Mouse (Mus musculus) liver, adult (tissue): ENCODE results near the gene Sntg2.

ENCODE experiments used
- GATA4 ChIP-seq: IDR thresholded peaks from 2 replicates; pipeline ENCODE4 v1.6.1; 2014; ENCODE audit warnings: mild to moderate bottlenecking, low read length; ENCODE audit not compliant: insufficient replicate concordance

Gene Sntg2

DNA sequence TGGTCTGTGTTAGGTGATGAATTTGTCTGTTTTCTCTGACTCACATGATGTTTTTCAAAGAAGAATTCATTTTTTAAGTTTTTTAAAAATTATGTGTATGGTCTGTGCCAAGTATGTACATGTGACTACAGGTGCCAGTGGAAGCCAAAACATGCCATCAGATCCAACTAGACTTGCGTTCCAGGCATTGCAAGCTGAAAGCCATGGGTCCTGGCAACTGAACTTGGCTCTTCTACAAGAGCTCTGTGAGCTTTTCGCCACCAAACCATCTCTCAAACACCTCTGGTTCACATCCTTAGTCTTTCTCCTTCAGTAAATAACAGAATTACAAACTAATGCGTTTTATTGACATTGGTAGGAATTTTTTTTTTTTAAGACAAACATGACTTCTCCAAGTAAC is 191.5 kb downstream of the Sntg2 start:
- TF ChIP-seq GATA4: no peak

DNA sequence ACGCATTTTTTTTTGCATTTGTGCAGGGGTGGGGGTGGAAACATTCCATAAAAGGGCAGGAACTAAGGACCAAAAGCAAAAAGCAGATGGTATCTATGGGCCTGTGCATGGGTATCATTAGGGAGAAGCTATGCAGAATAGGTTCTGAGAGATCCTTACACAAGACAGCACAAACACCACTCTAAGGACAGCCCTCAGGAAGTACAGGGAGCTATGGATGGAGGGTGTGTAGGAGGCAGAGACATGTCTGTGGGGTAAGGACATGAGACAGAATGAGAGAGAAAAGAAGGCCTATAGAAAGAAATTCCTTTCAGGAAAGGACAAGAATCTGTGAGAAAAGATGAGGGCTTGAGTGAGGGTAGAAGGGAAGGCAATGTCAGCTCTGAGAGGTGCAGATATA is 193.6 kb downstream of the Sntg2 start:
- no peak for TF ChIP-seq GATA4

DNA sequence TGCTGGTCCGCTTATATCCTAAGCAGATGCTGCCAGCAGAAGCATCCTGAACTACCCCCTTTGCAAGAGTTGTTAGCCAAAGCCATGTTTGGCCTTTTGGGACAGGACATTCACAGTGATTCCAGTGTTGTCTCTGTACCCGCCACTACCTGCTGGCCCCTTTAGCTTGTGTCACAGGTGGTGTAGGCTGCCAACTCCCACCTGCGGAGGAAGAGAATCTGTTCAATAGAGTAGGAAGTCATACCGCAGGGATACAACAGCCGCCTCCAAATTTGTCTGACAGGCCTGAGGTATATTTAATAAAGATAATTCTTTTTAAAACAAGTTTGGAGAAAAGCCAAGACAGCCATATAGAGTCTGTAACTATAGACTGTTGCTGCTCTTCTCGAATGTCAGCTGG is 195.2 kb downstream of the Sntg2 start:
- TF ChIP-seq GATA4: no peak

DNA sequence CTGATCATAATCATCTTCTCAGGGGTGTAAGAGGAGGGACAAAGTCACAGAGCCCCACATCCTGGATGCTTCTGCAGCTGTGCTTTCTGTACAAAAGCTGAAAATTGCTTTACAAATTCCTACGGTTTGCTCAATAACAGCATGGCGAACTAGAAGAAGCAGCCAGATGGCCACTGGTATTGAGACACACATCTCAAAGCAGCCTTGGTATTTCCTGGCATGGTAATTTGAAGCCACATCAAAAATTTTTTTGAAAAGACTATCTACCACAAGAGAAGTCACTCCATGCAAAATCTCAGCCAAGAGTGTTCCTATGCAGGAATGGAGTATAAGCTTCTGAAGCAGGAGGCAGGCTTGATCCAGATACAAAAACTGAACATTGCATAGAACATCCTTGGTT is 195.6 kb downstream of the Sntg2 start:
- TF ChIP-seq GATA4: no peak

DNA sequence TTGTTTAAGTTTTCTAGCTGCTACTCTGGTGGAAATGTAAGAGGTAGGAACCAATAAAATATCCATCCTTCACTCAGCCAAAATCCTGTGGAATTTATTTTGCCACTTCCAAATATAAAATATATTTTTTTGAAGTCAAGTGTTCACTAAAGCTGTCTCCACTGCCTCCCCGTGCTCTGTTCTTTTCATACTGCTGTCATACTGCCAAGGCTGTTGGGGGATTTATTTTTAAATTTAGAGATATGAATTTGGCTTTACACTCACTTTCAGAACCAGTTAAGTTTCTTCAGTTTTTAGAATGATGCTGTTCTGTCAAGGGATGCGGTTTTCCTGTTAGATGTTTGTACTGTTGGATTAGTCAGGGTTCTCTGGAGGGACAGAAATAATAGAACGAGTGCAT is 204.7 kb downstream of the Sntg2 start:
- no peak for TF ChIP-seq GATA4

DNA sequence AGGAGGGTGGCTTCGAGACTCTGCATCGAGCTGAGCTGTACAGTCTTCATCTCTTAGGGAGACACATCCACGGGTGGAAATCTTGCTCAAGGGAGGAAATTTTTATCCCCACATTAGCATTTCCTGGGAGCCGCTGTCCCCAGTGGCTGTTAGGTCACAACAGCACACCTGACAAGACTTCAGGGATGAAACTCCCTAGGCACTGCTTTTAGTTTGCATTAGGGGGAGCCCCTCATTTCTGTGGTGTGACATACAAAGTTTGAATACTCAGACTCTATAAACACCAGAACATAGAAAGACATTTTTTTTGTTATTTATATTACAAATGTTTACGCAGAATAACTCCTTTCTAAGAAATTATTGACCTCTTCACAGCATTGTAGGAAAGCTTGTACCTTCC is 208.6 kb downstream of the Sntg2 start:
- TF ChIP-seq GATA4: no peak

DNA sequence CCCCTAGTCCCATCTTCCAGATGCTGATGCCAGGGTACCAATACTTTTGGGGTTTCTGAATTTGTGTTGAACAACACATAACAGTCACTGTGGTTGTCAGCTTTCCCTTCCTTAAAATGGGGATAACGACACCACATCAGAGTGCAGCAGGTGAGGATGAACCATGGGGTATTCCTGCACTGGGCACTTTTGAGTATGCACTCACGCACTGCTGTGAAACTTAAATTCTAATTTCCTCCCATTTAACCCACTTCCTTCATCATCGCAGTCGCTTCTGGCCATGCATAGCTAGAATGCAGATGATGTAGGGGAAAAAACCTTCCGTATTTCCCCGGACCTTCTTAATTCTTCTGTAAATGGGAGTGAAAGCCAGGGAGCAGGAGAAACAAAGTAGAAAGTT is 209.2 kb downstream of the Sntg2 start:
- no peak for TF ChIP-seq GATA4

DNA sequence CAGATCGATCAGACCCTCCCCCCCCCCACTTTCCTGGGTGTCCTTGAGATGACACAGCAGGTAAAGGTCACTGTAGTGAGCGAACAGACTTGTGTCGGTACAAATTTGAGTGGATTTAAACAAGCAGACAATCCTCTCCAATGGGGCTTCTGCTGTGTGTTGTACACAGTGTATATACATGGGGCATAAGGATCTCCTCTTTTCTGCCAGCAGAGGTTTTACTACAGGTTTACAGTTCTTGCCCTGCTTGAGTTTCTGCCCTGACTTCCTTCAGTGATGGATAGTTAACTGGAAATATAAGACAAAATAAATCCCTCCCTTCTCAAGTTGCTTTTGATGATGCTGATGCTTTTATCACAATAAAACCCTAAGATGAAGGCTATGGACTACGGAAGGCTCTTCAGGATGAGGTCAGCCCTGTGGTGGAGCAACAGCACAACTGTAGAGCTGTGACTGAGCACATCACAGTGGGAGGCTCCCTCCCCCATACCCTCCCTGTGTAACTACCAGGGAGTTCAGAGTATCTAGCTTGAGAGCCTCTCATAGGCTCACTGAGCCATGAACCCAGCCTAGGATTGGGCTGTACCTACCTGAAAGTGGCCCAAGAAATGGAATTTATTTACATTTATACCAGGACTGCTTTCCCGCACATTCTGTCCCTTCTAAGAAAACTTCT is 211.3 kb downstream of the Sntg2 start:
- TF ChIP-seq GATA4: no peak

DNA sequence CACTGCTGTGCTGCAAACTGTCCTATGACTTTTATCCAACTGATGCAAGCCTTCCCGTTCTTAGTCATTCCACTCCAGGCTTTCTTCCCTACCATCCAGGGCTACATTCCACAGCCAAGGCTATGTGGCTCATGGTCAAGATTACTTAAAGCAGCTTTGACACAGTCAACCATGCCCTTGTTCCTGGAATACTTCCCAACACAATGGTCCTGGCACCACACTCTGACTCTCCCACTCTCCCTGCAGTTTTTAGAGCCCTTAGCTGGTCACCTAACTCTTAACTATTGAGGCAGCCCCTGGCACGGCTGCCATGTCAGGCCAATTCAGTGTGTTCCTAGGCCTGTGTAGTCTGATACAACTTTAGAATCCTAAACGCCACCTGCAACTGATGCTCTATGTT is 212.7 kb downstream of the Sntg2 start:
- no peak for TF ChIP-seq GATA4

DNA sequence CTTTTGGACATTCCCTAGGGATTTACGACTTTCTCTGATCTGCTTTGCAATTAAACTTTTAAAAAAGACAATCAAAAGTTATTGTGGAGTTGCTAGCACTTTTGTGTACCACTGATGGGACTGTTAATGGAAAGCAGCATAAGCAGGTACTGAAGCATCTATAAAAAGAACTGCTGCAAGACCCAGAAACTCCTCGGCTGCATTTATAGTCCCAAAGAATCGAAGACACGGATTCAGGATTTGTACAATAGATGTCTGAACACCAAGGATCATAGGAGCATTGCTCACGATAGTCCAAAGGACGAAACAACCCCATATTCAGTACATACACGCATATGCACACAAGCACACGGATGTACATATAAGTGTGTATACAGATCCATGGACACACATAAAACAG is 213.4 kb downstream of the Sntg2 start:
- TF ChIP-seq GATA4: no peak

DNA sequence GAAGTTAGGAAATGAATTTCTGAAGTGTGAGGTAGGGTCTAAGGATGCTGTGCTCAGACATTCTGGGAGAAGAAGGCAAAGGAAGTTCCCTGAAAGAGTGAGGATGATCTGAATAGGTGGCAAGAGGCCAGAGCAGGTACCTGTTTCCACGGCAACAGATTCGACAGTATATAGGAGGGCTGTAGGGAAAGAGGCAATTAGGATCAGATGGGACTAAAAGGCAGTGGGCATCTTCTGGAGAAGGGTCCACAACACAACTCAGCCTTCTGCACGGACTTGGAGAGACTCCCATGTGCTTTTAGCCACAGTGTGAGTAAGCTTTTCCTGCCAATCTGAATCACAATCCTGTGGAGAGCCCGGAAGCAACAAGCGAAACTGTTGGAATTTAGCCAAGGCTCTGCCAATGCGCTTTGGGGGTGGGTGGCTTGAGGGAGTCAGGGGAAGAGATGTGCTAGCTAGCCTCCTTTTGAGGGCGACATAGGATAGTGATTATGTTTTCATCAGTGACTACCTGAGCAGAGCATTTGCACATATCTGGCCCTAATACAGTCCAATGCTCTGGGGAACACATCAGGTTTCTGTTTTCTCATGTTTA is 219.0 kb downstream of the Sntg2 start:
- no peak for TF ChIP-seq GATA4

DNA sequence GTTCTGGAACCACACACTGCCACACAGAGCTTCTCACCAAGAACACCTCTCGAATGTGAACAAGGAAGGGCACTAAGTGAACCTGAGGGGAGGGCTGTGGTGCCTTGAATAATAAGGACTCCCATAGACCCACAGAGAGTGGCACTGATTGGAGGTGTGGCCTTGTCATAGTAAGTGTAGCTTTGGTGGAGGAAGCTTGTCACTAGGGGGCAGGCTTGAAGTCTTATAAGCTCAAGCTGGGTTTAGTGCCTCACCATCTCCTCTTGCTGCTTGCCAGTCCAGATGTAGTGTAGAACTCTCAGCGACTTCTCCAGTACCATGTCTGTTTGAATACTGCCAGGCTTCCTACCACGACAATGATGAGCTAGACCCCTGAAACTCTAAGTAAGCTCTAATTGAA is 231.1 kb downstream of the Sntg2 start:
- TF ChIP-seq GATA4: no peak

DNA sequence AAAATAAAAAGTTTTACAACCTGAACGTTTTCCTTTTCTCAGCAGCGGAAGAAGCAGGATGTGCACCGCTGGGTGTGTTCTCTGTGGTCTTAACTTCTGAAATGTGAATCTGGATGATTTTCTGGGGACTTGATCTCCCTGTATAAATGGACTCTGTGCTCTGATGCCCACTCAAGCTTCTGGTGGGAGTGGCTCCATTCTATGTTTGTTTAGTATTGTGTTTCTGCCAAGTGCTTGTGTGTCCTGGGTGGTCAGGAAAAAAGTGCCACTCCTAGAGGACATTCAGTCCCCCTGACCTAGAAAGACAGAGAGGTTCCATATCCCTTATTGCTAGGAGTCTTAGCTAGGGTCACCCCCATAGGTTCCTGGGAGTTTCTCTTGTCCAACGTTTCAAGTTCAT is 240.7 kb downstream of the Sntg2 start, which contains the start of gene Tpo:
TSS of gene Tpo (minus strand) at position 101 of the 400 bp plus-strand sequence.
- TF ChIP-seq GATA4: no peak

DNA sequence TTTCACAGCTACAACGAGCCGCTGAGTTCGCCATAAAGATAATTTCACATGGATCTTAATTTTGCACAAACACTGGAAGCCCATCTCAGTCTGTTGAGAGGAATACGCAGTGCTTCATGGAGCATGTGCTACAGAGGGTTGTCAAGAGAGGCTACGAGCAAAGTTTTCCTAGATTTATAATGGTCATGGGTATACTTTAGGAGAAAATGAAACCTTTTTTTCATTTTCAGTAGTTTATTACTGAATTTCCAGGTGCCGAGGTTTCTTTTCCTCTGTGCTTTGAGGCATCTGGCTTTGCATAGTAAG is 243.8 kb downstream of the Sntg2 start:
- TF ChIP-seq GATA4: no peak

DNA sequence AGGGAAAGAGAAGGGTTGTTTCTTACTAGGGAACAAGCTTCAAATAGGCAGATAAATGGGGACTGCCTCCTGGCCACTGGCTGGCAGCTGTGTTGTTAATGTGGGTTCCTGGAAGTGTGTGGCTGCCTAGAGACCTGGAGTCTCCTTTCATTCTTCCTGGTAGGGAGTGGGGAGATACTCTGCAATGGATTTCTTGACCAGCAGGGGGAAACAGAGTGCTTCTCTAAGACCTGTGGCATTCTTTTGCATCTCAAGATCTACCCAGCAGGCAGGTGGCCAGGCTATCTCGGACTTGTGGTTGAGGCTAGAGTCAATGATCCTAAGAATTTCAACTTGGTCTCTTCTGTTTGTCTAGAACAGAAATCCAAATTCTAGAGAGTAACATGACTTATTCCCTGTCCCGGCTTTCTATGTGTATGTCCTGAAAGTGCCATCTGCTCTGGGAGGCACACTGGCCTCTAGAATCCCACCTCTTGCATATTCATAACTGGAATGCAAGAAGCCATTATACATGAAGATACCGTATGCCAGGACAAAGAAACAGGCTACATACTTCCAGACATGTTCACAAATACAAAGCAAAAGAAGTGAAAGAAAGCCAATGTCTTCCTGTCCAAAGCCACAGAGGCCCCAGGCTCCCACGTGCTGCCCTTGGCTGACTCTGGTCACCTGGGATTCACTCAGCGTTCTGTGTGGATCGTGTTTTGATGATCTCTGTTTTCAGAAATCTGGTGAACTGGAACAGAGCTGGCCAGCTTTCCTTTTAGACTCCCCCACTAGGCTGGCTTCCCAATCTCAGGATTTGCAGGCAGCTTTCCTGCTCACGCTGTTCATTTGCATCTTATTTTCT is 244.4 kb downstream of the Sntg2 start:
- no peak for TF ChIP-seq GATA4
